Mouse (Mus musculus) gastrocnemius, postnatal 36 days (tissue): ENCODE results near the gene Sult1e1. TPM values are rescaled to one million over a fixed set of nuclear protein-coding genes. Genes with fewer than 3 reads are reported as not detected.

Experiments
- microRNA-seq, 2 experiments: library from miRNA; unstranded; fragments of <30 nt; microRNA quantifications; one replicate each; pipeline ENCODE4 v1.2.0; 2021
- total RNA-seq, 2 experiments: library from RNA; stranded (reverse); gene quantifications; 2 replicates each; pipeline ENCODE4 v1.2.3; 2021

Gene Sult1e1
- total RNA-seq, 2 experiments from 2014 or later: not detected

Small RNAs within 50 kb of the gene (microRNA-seq; reads per million reads assigned to microRNA genes)
- gene Mir3969: 0 reads per million in 2 experiments

Other genes with a start within 250 kb of the Sult1e1 start
- not detected for gene Ugt2b38, start 167.4 kb downstream of the Sult1e1 start, total RNA-seq
- not detected for gene Ugt2a2, start 109.3 kb downstream of the Sult1e1 start, total RNA-seq
- gene Gm43638, start 104.8 kb downstream of the Sult1e1 start, total RNA-seq: not detected
- not detected for gene Ugt2a1, start 100.7 kb downstream of the Sult1e1 start, total RNA-seq
- gene Sult1b1, start 53.4 kb downstream of the Sult1e1 start, total RNA-seq: not detected
- not detected for gene Sult1d1, start 22.6 kb downstream of the Sult1e1 start, total RNA-seq
- gene Csn1s1, start 74.6 kb upstream of the Sult1e1 start, total RNA-seq: not detected
- not detected for gene Csn2, start 108.0 kb upstream of the Sult1e1 start, total RNA-seq
- gene Csn1s2a, start 183.0 kb upstream of the Sult1e1 start, total RNA-seq: not detected
- not detected for gene Csn1s2b, start 216.5 kb upstream of the Sult1e1 start, total RNA-seq
- gene Prr27, start 234.1 kb upstream of the Sult1e1 start, total RNA-seq: not detected